ENCODE assay signal across 7 mouse cellular contexts in the genomic region with DNA sequence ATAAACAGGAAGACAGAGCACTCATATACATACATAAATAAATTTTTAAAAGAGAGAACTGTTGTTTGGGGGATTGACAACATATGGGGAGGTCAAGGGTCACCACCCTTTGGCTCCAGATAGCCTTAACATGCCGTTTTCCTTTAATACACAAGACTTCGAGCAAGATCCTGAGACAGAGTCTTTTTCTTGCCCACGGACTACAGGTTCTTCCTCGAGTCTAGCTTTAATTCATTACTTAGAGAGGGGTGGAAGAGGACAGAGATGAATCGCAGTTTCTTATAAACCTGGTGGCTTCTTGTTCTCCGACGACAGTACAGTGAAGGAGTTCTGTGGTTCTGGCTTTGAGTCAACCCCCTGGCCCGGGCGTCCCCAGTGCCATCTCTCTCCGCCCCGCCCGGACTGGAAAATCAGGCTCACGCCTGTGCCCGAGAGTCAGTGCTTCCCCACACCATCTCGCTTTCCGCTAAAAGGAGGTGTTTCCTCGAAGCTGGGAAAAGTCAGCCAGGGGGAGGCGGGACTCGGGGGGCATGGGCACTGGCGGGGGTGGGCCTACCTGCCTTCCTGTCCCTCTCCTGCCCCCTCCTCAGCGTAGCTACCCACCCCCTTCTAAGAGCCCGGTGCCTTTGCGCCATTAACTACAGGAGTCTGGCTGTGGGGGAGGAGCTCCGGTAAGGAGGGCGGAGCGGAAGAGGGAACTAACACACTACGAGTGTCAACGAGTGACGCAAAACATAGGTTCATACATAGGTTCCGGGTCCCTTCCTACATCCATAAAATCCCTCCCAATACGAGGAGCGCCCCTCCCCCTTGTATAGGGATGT. TPM values are rescaled to one million over a fixed set of nuclear protein-coding genes. Genes with fewer than 3 reads are reported as not detected.
DNase-seq lines count a peak whose midpoint lies in the region; ATAC-seq and TF ChIP-seq lines count a peak whose summit lies in the region.

No protein-coding gene starts in this region.

- no peak overlapping the region for H3K27ac ChIP-seq in ES-E14 (ENCODE audit: insufficient read depth, low read depth, low read length, poor library complexity, severe bottlenecking)
- H3K27ac ChIP-seq in bone marrow, adult 2 months (ENCODE audit: control insufficient read depth, insufficient read depth, low read depth, low read length, poor library complexity) = peak overlapping the region; percentile 43
- no peak overlapping the region for H3K27ac ChIP-seq in lung, postnatal 0 days (ENCODE audit: low read length)

- TF ChIP-seq CTCF in bone marrow, adult 2 months (IDR thresholded peaks at IDR 0.05; ENCODE audit: control insufficient read depth, insufficient read depth, low read length) = no peak
- TF ChIP-seq CTCF in lung, postnatal 0 days (IDR thresholded peaks at IDR 0.05) = no peak; the same call in 1 of the 2 replicates

- H3K9me3 ChIP-seq in ES-E14 (ENCODE audit: control insufficient read depth, insufficient read depth, low read depth, low read length) = no peaks in the 10 kb centered on the region
- H3K9me3 ChIP-seq in lung, postnatal 0 days (ENCODE audit: low read length) = no peaks in the 10 kb centered on the region

- ATAC-seq in lung, postnatal 0 days = peak; percentile 82

- WGBS in bone marrow, adult 2 months = 3% methylated on average over 32 of the region's 32 CpGs
- WGBS in lung, postnatal 0 days = 4% methylated on average over 31 of the region's 32 CpGs

- H3K27me3 ChIP-seq in lung, postnatal 0 days (replicated peaks; ENCODE audit: insufficient read depth, low read length) = no peaks in the 10 kb centered on the region

- in situ Hi-C loops in ES-E14 (cut with MboI; ENCODE audit: low sequenced_read_pairs in 2 of 2, unreplicated experiment in 2 of 2) = no loop called here

- no peak for TF ChIP-seq EP300 in lung, postnatal 0 days (IDR thresholded peaks at IDR 0.05)

- peak overlapping the region; percentile 68 to 70 for H3K4me3 ChIP-seq in ES-E14 (ENCODE audit: insufficient read depth in 1 of 2, low read depth in 1 of 2, low read length in 2 of 2, poor library complexity in 1 of 2, severe bottlenecking in 1 of 2)
- peak overlapping the region; percentile 40 for H3K4me3 ChIP-seq in bone marrow, adult 2 months (replicated peaks; ENCODE audit: control insufficient read depth, low read depth, low read length)
- peak overlapping the region; percentile 48 for H3K4me3 ChIP-seq in lung, postnatal 0 days (ENCODE audit: low read depth, low read length)

- no peak for DNase-seq in ES-E14 (ENCODE audit: low read depth, low spot score)
- DNase-seq in heart, adult 8-10 months (ENCODE audit: low spot score) = peak; percentile 28
- peak; percentile 36 to 37 for DNase-seq in kidney, adult 8-10 months
- DNase-seq in lung, postnatal 0 days (ENCODE audit: low spot score) = peak; percentile 77
- DNase-seq in retina, postnatal 1 day = peak; percentile 60
- no peak for DNase-seq in right cerebral cortex, adult 18-20 months

- peak; percentile 23; the same call in 1 of the 2 replicates for TF ChIP-seq POLR2A in bone marrow, adult 2 months (IDR thresholded peaks at IDR 0.05; ENCODE audit: borderline replicate concordance, control insufficient read depth, low read depth, low read length)

- no peaks in the 10 kb centered on the region for H3K36me3 ChIP-seq in ES-E14 (ENCODE audit: control insufficient read depth, insufficient read depth, low read length, poor library complexity, severe bottlenecking)
- H3K36me3 ChIP-seq in lung, postnatal 0 days (ENCODE audit: insufficient read depth, low read length) = no peaks in the 10 kb centered on the region

- peak overlapping the region; percentile 80 for H3K4me2 ChIP-seq in lung, postnatal 0 days (replicated peaks; ENCODE audit: low read depth, low read length)

- peaks cover 6 to 27% of the 10 kb centered on the region in 2 experiments for H3K4me1 ChIP-seq in ES-E14 (ENCODE audit: control insufficient read depth in 2 of 2, insufficient read depth in 2 of 2, low read length in 2 of 2, poor library complexity in 1 of 2)
- no peaks in the 10 kb centered on the region; the same call in 1 of the 2 replicates for H3K4me1 ChIP-seq in bone marrow, adult 2 months (ENCODE audit: control insufficient read depth, insufficient read depth, low read length)
- no peaks in the 10 kb centered on the region for H3K4me1 ChIP-seq in lung, postnatal 0 days (ENCODE audit: insufficient read depth, low read depth, low read length)

- peak overlapping the region; percentile 25; the same call in 1 of the 2 replicates for H3K9ac ChIP-seq in ES-E14 (ENCODE audit: insufficient read depth, low read depth, low read length, poor library complexity, severe bottlenecking)
- H3K9ac ChIP-seq in lung, postnatal 0 days (replicated peaks; ENCODE audit: low read depth) = 0 out of 2 replicates have a peak overlapping the region, but pooled peaks have one; percentile 12

TF ChIP-seq in ES-E14, 5 proteins besides CTCF, POLR2A, EP300 and RAD21:
- TF ChIP-seq MAFK (IDR thresholded peaks at IDR 0.05; ENCODE audit: insufficient read depth, low read depth, low read length) (no peak), CHD2 (IDR thresholded peaks at IDR 0.05; ENCODE audit: low read depth, low read length) (no peak), HCFC1 (IDR thresholded peaks at IDR 0.05; ENCODE audit: borderline replicate concordance, insufficient read depth, low read length) (no peak), ZNF384 (IDR thresholded peaks at IDR 0.05; ENCODE audit: low read depth, low read length) (no peak), ZC3H11A (IDR thresholded peaks at IDR 0.05; ENCODE audit: borderline replicate concordance, low read depth, low read length) (no peak)

RNA-seq across cellular contexts. Expression of a gene that starts 11.7 kb away (rescaled TPM):
- total RNA-seq in ES-E14 (2012; rRNA removed) = 0.27 and 0.32 TPM in 2 replicates
- polyA plus RNA-seq in bone marrow, adult 2 months (2011; ENCODE audit: insufficient read depth, insufficient read length, low replicate concordance, missing spikeins) = 0.77 and 2.2 TPM in 2 replicates
- under 1 TPM in 1 of 4 experiments, not detected in 3; 0.16 TPM for total RNA-seq in heart, adult 8-10 months (2022)
- polyA plus RNA-seq in lung, postnatal 0 days (2015; fragmentation: Nextera tagmentation; extraction: Ambion mirVana) = 0.12 and 0.13 TPM in 2 replicates

RNA-seq across cellular contexts. Expression of a gene that starts 24.4 kb away (rescaled TPM):
- total RNA-seq in ES-E14 (2012; rRNA removed) = 3.5 and 4.5 TPM in 2 replicates
- 6.3 and 16.6 TPM in 2 replicates for polyA plus RNA-seq in bone marrow, adult 2 months (2011; ENCODE audit: insufficient read depth, insufficient read length, low replicate concordance, missing spikeins)
- total RNA-seq in heart, adult 8-10 months (2022) = 10 to 100 TPM; 12.2 to 14.9 (median 13.9) TPM
- 8.1 and 8.9 TPM in 2 replicates for polyA plus RNA-seq in lung, postnatal 0 days (2015; fragmentation: Nextera tagmentation; extraction: Ambion mirVana)

Comparison
In these comparisons a context has a peak if more than half of its experiments do, and no peak if none do; other contexts are left out.
1. DNase-seq: peak in heart, adult 8-10 months (single experiment), kidney, adult 8-10 months (2 of 2), lung, postnatal 0 days (single experiment) and retina, postnatal 1 day (single experiment); none in ES-E14 (single experiment) and right cerebral cortex, adult 18-20 months (single experiment).
2. Peak in every context shown above with its lines, with median percentiles within 50 percentile points of each other: H3K4me3 ChIP-seq.